17 mouse cellular contexts compared by ENCODE assay signal in genomic region chr10:39335880-39336279, GRCm38 (mm10).
"Had no signal": no experiment of that assay in that cellular context is flagged by ENCODE, and none has a peak within 500 bp of the region (broad histone marks: within the 10 kb centered on the region; RNA-seq: fewer than 3 reads in every experiment).

No protein-coding gene starts in this region.

- DNase-seq: liver, postnatal 0 days; lung, adult 2 months; lung, postnatal 14 days; lung, postnatal 36 days; retina, postnatal 1 day; right cerebral cortex, adult 18-20 months; thymus, adult 2 months; thymus, postnatal 25 days; thymus, postnatal 4 days had no signal

- H3K27me3 ChIP-seq: lung, embryonic 15.5 days; megakaryocyte, embryonic 14.5 days; midbrain, embryonic 13.5 days; midbrain, embryonic 15.5 days; neural tube, embryonic 13.5 days; neural tube, embryonic 15.5 days; stomach, embryonic 15.5 days had no signal

- H3K36me3 ChIP-seq: lung, embryonic 15.5 days; midbrain, embryonic 13.5 days; midbrain, embryonic 15.5 days; neural tube, embryonic 13.5 days; neural tube, embryonic 15.5 days; stomach, embryonic 15.5 days had no signal

- H3K4me3 ChIP-seq: lung, embryonic 15.5 days; megakaryocyte, embryonic 14.5 days; midbrain, embryonic 13.5 days; midbrain, embryonic 15.5 days; neural tube, embryonic 13.5 days; neural tube, embryonic 15.5 days; stomach, embryonic 15.5 days had no signal

- H3K4me2 ChIP-seq: lung, embryonic 15.5 days; midbrain, embryonic 11.5 days; midbrain, embryonic 13.5 days; midbrain, embryonic 15.5 days; neural tube, embryonic 13.5 days; neural tube, embryonic 15.5 days; stomach, embryonic 15.5 days had no signal
